Mouse (Mus musculus) right cerebral cortex, postnatal 4 days (tissue): Measurements from ENCODE around the gene Vmn1r129.
"Not testable (repeated sequence)": the region's sequence is repeated elsewhere in the genome, so short reads cannot be mapped to it uniquely, and the experiment has no call there.

Source experiments
- DNase-seq: peaks from one replicate; pipeline ENCODE4 v3.0.0-alpha.2; 2022

The Vmn1r129 gene

GRCm38 (mm10) chr7:21361191-21361590 lies at the start of gene Vmn1r129:
Vmn1r129 (minus strand) TSS chr7:21361291.
- DNase-seq, result not testable (repeated sequence)

GRCm38 (mm10) chr7:21349073-21349472 lies 12.0 kb downstream of the Vmn1r129 start, which contains the start of gene Vmn1r128:
Vmn1r128 (plus strand) TSS chr7:21349373.
- not testable (repeated sequence) for DNase-seq

- not testable (repeated sequence) for DNase-seq
Measured at GRCm38 (mm10) chr7:21319761-21320160, 41.3 kb downstream of the Vmn1r129 start, which contains the start of gene Vmn1r127. Vmn1r127 (minus strand) TSS chr7:21319861.
